Mouse (Mus musculus) limb, embryonic 11.5 days (tissue): ENCODE results near the gene Cblb. TPM values are rescaled to one million over a fixed set of nuclear protein-coding genes. Genes with fewer than 3 reads are reported as not detected.

Experiments used
- ATAC-seq: fragments of 200-750 bp; cut with Nextera tagmentation; 2 replicates; pipeline ENCODE4 v1.8.0; 2017; ENCODE audit warnings: low read depth; ENCODE audit not compliant: insufficient number of reproducible peaks, low FRiP score, low TSS enrichment
- DNase-seq: peaks from one replicate; pipeline ENCODE4 v3.0.0-alpha.2; 2015; ENCODE audit warnings: low spot score
- H3K27ac ChIP-seq: fragments of 300-500 bp; sonication (generic); replicated peaks from 2 replicates; pipeline ENCODE4 v1.5.1; 2014; ENCODE audit warnings: low read depth, mild to moderate bottlenecking, low read length
- H3K27me3 ChIP-seq: fragments of 300-500 bp; sonication (generic); 2 replicates; pipeline ENCODE4 v1.6.1; 2014; ENCODE audit warnings: mild to moderate bottlenecking, low read length, mixed read lengths; ENCODE audit not compliant: control insufficient read depth, insufficient read depth
- H3K36me3 ChIP-seq: fragments of 300-500 bp; sonication (generic); 2 replicates; pipeline ENCODE4 v1.6.1; 2014; ENCODE audit warnings: mild to moderate bottlenecking, low read length, moderate library complexity, mixed read lengths; ENCODE audit not compliant: control insufficient read depth, insufficient read depth
- H3K4me1 ChIP-seq: fragments of 300-500 bp; sonication (generic); 2 replicates; pipeline ENCODE4 v1.6.1; 2014; ENCODE audit warnings: low read length, mixed read lengths; ENCODE audit not compliant: control insufficient read depth, insufficient read depth
- H3K4me2 ChIP-seq: fragments of 300-500 bp; sonication (generic); 2 replicates; pipeline ENCODE4 v1.6.1; 2014; ENCODE audit warnings: low read depth, mild to moderate bottlenecking, moderate library complexity; ENCODE audit not compliant: severe bottlenecking
- H3K4me3 ChIP-seq: fragments of 300-500 bp; sonication (generic); 2 replicates; pipeline ENCODE4 v1.5.1; 2014; ENCODE audit warnings: low read depth, low read length
- H3K9ac ChIP-seq: fragments of 300-500 bp; sonication (generic); 2 replicates; pipeline ENCODE4 v1.6.1; 2014; ENCODE audit warnings: mild to moderate bottlenecking, low read length
- H3K9me3 ChIP-seq: fragments of 300-500 bp; sonication (generic); 2 replicates; pipeline ENCODE4 v1.6.1; 2016; ENCODE audit warnings: low read length; ENCODE audit not compliant: control insufficient read depth
- WGBS: fragments of 180-500 bp; shearing (Covaris S2); extraction: QIAGEN DNeasy Blood & Tissue Kit; methylation state at CpG from one replicate; pipeline ENCODE4 v1.1.7; 2014; 5-methylcytosine and 5-hydroxymethylcytosine counted together
- polyA plus RNA-seq: library from polyadenylated mRNA; unstranded; fragments of >200 nt; fragmentation: Nextera tagmentation; extraction: Ambion mirVana; gene quantifications from 2 replicates; pipeline ENCODE4 v1.2.1, GENCODE M21; 2014

The Cblb gene
- polyA plus RNA-seq, 1 experiment from 2014 or later: 33.1 TPM

- no peaks in the 10 kb centered on the region for H3K9me3 ChIP-seq
- no peaks in the 10 kb centered on the region for H3K36me3 ChIP-seq
- peaks cover 6% of the 10 kb centered on the region; the same call in 1 of the 2 replicates for H3K4me1 ChIP-seq
- ATAC-seq: no peak
- H3K27ac ChIP-seq: no peak overlapping the region
- WGBS: 86% methylated on average over 11 of the region's 11 CpGs
- H3K4me2 ChIP-seq: no peak overlapping the region
- H3K9ac ChIP-seq: no peak overlapping the region
- DNase-seq: no peak
- no peak overlapping the region for H3K4me3 ChIP-seq
- no peaks in the 10 kb centered on the region for H3K27me3 ChIP-seq
Measured at GRCm38 (mm10) chr16:52080619-52081395, 49.8 kb downstream of the Cblb start.

GRCm38 (mm10) chr16:52081756-52082155 lies 50.7 kb downstream of the Cblb start:
- Histone ChIP-seq H3K9me3 (no peaks in the 10 kb centered on the region), H3K27me3 (no peaks in the 10 kb centered on the region), H3K9ac (no peak overlapping the region), H3K4me1 (peaks cover 4% of the 10 kb centered on the region; the same call in 1 of the 2 replicates), H3K27ac (no peak overlapping the region), H3K36me3 (no peaks in the 10 kb centered on the region), H3K4me2 (no peak overlapping the region), H3K4me3 (no peak overlapping the region)
- ATAC-seq (no peak), DNase-seq (no peak)
- WGBS: 76% methylated on average over 3 of the region's 3 CpGs

GRCm38 (mm10) chr16:52086793-52087450 lies 55.9 kb downstream of the Cblb start:
- H3K36me3 ChIP-seq: no peaks in the 10 kb centered on the region
- H3K9ac ChIP-seq: no peak overlapping the region
- H3K27ac ChIP-seq: no peak overlapping the region
- no peaks in the 10 kb centered on the region for H3K9me3 ChIP-seq
- H3K4me3 ChIP-seq: no peak overlapping the region
- WGBS: 89% methylated on average over 9 of the region's 9 CpGs
- H3K4me2 ChIP-seq: no peak overlapping the region
- DNase-seq (no peak), ATAC-seq (no peak)
- no peaks in the 10 kb centered on the region for H3K27me3 ChIP-seq
- H3K4me1 ChIP-seq: peaks cover 8% of the 10 kb centered on the region; the same call in 1 of the 2 replicates

- no peaks in the 10 kb centered on the region for H3K36me3 ChIP-seq
- DNase-seq (no peak), ATAC-seq (no peak)
- no peaks in the 10 kb centered on the region for H3K9me3 ChIP-seq
- no peak overlapping the region for H3K9ac ChIP-seq
- peaks cover 18% of the 10 kb centered on the region for H3K4me1 ChIP-seq
- H3K4me3 ChIP-seq: no peak overlapping the region
- 77% methylated on average over 4 of the region's 4 CpGs for WGBS
- H3K4me2 ChIP-seq: no peak overlapping the region
- H3K27me3 ChIP-seq: no peaks in the 10 kb centered on the region
- no peak overlapping the region for H3K27ac ChIP-seq
Measured at GRCm38 (mm10) chr16:52089354-52089753, 58.3 kb downstream of the Cblb start.

- H3K9me3 ChIP-seq: no peaks in the 10 kb centered on the region
Measured at GRCm38 (mm10) chr16:52090899-52091298, 59.9 kb downstream of the Cblb start.

GRCm38 (mm10) chr16:52093325-52094253 lies 62.6 kb downstream of the Cblb start:
- Histone ChIP-seq H3K36me3 (no peaks in the 10 kb centered on the region), H3K9ac (no peak overlapping the region), H3K27me3 (no peaks in the 10 kb centered on the region), H3K4me1 (peaks cover 18% of the 10 kb centered on the region), H3K27ac (peak overlapping the region; percentile 56; the same call in 1 of the 2 replicates), H3K9me3 (no peaks in the 10 kb centered on the region), H3K4me2 (no peak overlapping the region), H3K4me3 (no peak overlapping the region)
- no peak for ATAC-seq
- no peak for DNase-seq
- WGBS: 35% methylated on average over 9 of the region's 9 CpGs

More at GRCm38 (mm10) chr16:52090899-52091298, 59.9 kb downstream of the Cblb start:
- DNase-seq (no peak), ATAC-seq (no peak)
- no peak overlapping the region for H3K27ac ChIP-seq
- no peaks in the 10 kb centered on the region for H3K36me3 ChIP-seq
- no peaks in the 10 kb centered on the region for H3K27me3 ChIP-seq
- H3K4me2 ChIP-seq: no peak overlapping the region
- WGBS: 20% methylated on average over 6 of the region's 6 CpGs
- H3K4me1 ChIP-seq: peaks cover 18% of the 10 kb centered on the region
- no peak overlapping the region for H3K4me3 ChIP-seq
- H3K9ac ChIP-seq: no peak overlapping the region

GRCm38 (mm10) chr16:52094735-52095459 lies 63.9 kb downstream of the Cblb start:
- WGBS: 90% methylated on average over 10 of the region's 10 CpGs
- ATAC-seq (no peak), DNase-seq (no peak)
- no peaks in the 10 kb centered on the region for H3K9me3 ChIP-seq
- H3K27ac ChIP-seq: no peak overlapping the region
- no peak overlapping the region for H3K4me2 ChIP-seq
- H3K36me3 ChIP-seq: no peaks in the 10 kb centered on the region
- no peaks in the 10 kb centered on the region for H3K27me3 ChIP-seq
- peaks cover 18% of the 10 kb centered on the region for H3K4me1 ChIP-seq
- no peak overlapping the region for H3K4me3 ChIP-seq
- H3K9ac ChIP-seq: no peak overlapping the region
